Mouse (Mus musculus) gastrocnemius, postnatal 14 days (tissue): ENCODE results near the gene Klhdc7a. TPM values are rescaled to one million over a fixed set of nuclear protein-coding genes. Genes with fewer than 3 reads are reported as not detected.
"Not testable (repeated sequence)": the region's sequence is repeated elsewhere in the genome, so short reads cannot be mapped to it uniquely, and the experiment has no call there.

Experiments
- DNase-seq: peaks from one replicate; pipeline ENCODE4 v3.0.0; 2021; ENCODE audit warnings: mixed read lengths
- intact Hi-C: fragments of 180-260 bp; cut with DNase I; formaldehyde crosslinking; loops from one replicate; pipeline ENCODE4 v1.15.1; 2025; ENCODE audit warnings: low total_unique reads
- total RNA-seq, 2 experiments: library from RNA; stranded (reverse); gene quantifications; 2 replicates each; pipeline ENCODE4 v1.2.3; 2021

Gene Klhdc7a
- total RNA-seq, 2 experiments from 2014 or later, result 0.10 TPM; not detected in 1

DNA sequence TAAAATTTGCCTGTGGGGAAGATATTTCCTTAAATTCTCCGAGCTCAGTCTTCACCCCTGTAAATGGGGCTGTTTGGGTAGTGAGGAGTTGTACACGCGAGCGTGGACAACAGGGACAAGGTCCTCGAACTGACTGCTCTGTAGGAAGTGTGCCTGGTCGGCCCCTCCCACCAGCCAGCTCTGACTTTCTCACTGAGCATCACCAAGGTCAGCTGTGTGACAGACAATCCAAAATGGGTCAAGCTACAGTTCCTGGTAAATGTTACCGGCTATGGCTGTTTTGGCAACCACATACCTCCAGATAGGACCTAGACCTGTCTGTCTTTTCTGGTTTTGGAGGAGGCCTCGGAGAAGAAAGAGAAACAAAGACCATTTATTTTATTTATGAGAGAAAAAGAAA lies 6.0 kb downstream of the Klhdc7a start:
- no peak for DNase-seq
- intact Hi-C loops, result no loop called here

DNA sequence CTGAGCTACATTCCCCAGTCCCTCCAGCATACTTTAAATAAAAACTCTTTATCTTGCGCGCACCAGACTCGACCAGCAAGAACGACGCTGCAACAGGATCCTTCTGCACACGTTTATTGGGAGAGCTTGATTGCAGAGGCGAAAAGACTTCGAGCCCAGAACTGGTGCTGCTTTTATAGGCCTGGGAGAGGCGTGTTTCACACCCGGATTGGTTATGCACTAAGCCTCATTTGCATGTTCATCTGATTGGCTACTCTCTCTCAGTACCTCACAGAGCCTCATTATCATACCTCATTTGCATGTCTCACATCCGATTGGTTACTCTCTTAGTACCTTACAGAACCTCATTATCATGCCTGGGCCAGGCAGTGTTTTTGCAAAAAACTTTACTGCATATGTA lies 6.5 kb downstream of the Klhdc7a start:
- intact Hi-C loops, result not testable (repeated sequence)

DNA sequence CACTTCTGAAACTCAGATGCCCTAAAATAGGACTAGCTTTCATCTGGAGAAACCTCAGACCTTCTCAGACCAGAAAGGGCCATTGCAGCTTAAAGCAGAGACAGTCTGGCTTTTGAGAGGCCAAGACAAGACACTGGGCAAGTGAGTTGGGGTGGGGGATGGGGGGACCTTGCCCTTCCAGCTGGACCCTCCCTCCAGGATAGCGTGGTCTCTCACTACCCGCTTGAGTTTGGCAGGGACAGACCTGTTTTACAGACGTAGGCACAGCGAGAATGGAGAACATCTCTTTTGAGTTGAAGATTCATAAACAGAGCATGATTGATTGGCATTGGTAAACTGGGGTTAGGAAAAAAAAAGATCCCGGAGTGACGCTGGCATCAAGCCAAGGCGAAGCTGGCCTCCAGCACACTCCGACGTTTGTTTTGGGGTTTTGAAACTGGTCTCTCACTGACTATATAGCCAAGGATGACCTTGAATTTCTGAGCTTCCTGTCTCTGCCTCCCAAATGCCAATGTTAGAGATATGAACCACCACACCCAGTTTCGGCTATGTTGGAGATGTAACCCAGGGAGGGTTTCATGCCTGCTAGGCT lies 7.0 kb downstream of the Klhdc7a start:
- intact Hi-C loops, result no loop called here
- no peak for DNase-seq

More for the DNA sequence above, 6.5 kb downstream of the Klhdc7a start:
- not testable (repeated sequence) for DNase-seq

DNA sequence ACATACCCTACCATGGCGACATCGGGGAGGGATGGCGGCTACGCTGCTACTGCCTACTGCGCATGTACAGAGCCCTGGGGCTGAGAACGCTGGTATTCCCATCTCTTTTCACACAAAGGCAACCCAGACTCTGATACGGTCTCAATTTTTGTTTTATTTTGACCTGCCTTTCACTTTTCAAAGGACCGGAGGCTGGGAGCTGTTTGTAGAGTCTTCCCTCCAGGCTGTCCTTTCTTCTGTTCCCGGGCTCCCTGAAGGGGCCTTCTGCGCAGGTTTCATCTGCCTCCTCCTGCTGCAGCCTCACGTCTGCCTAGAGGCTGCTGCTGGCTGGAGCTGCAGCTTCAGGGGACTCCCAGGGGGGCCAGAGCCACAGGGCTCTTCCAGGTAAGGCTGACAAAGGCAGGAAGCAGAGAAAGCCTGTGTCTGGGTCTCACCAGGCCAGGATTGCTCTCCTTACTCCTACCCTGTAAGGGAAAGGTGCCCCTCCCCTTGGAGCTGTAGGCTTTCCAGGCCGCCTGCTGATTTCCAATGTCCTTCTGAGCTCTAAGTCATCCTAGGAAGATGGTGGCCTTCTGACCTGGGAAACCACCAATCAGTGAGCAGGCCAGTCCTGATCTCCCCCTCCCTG lies 7.6 kb downstream of the Klhdc7a start:
- DNase-seq, result no peak
- intact Hi-C loops, result no loop called here

DNA sequence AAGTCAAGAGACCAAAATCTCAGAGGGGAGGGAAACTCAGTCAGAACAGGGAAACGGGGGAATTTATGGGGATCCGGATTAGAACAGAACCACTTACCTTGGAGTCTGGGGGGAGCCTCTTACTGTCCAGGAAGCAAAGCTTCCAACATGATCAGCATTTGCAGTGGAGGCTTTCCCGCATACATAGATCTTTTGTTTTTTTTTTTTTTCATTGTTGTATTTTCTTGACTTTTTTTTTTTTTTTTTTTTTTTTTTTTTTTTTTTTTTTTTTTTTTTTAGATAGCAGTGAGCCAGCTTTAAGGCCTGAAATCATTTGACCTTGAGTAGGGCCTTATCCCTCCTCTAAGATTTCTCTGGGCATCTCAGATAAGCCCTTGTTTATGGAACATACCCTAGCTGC lies 8.6 kb downstream of the Klhdc7a start:
- intact Hi-C loops, result no loop called here
- no peak for DNase-seq

DNA sequence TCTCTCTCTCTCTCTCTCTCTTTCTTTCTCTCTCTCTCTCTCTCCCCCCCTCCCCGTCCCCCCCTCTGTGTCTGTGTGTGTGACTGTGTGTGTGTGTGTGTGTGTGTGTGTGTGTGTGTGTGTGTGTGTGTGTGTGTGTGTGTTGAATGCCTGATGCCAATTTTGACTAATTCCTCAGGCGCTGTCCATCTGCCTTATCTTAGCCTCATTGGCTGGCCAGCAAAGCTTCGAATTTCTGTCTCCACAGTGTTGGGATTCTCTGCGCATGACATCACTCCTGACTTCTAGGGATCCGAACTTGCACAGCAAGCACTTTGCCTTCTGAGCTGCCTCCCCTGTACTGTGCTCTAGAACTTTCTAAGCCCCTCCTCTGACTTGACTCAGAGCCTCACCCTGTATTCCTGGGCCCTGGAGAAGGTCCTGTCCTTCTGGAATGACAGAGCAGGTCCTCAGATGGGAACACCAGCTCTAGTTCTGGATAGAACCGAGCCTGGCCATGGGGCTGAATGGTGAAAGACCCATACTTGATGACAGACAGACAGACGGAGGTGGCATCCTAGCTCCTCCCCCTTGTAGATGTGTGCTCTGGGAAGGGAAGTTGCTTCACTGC lies 16.8 kb downstream of the Klhdc7a start:
- no peak for DNase-seq
- intact Hi-C loops, result no loop called here

DNA sequence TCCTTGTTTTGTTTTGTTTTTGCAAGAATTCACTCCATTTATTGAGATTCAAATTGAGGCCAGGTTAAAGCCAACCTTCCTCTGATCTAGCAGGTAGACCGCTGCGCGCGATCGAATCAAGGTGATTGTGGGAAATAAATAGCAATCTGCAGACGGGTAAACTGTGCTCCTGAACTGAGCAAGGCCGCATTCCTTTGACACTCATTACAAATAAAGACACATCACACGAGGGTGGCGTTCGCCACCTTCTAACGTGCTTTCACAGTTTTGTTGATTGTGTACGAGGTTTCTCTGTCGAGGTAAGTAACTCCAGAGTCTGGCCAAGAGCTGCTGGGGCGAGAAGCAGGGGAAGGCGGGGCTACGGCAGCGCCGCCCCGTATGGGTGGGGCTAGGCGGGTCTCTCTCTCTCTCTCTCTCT lies 17.4 kb downstream of the Klhdc7a start:
- intact Hi-C loops, result no loop called here
- no peak for DNase-seq

DNA sequence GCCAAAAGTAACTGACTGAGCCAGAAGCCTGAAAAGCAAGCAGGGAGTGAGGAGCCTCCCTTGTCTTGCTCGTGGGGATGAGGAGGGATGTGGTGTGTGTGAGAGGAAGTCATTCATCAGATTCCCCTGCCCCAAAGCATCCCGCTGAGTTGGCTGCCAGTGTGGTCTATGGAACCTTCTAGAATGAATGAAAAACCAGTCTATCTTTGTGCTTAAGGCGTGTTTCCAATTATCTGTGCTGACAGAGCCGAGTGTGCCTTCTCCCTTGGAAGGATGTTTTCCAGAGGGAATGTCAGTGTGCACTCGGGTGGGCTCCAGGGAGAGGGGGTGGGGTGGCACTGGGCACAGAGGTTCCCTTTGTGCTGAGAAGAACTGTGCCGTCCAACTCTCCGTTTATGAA lies 19.2 kb downstream of the Klhdc7a start:
- DNase-seq, result no peak
- intact Hi-C loops, result no loop called here

DNA sequence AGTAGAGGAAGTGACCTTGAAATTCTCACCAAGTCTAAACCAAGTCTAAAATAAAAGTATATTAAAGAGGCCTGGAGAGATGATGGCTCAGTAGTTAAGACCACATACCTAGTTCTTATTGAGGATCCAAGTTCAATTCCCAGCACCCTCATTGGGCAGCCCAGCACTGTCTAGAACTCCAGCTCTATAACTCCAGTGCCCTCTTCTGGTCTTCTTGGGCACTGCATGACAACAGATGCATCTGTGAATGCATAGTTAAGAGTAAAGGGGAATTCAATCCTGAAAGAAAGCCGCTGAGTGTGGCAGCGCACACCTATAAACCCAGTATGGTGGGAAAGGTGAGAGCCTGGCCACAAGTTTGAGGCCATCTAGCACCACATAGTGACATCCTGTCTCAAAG lies 20.5 kb downstream of the Klhdc7a start:
- no peak for DNase-seq
- intact Hi-C loops, result no loop called here

DNA sequence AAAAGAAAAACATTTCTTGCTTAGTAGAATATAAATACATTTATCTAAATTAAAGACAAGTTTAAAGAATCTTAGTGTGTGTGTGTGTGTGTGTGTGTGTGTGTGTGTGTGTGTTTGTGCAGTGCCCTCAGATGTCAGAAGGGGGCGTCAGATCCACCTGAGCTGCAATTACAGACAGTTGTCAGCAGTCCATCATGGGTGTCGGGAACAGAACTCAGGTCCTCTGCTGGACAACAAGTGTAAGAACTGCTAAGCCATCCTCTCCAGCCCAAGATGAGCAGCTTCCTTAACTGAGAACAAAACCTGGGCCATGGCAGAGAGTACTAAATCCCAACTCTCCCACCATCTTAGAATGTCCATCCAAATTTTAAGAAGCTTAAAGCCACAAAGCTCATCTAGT lies 26.0 kb downstream of the Klhdc7a start:
- intact Hi-C loops, result no loop called here
- no peak for DNase-seq

DNA sequence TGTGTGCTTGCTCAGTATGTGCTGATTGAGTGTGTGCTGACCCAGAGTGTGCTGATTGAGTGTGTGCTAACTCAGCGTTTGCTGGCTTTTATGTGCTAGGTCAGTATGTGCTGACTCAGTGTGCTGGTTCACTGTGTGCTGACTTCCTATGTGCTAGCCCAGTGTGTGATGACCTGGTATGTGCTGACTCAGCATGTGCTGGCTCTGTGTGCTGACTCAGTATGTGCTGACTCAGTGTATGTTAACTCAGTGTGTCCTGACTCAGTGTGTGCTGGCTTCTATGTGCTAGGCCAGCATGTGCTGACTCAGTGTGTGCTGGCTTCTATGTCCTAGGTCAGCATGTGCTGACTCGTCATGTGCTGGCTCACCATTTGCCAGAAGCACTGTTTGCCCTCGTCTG lies 32.3 kb downstream of the Klhdc7a start:
- intact Hi-C loops, result no loop called here
- no peak for DNase-seq

DNA sequence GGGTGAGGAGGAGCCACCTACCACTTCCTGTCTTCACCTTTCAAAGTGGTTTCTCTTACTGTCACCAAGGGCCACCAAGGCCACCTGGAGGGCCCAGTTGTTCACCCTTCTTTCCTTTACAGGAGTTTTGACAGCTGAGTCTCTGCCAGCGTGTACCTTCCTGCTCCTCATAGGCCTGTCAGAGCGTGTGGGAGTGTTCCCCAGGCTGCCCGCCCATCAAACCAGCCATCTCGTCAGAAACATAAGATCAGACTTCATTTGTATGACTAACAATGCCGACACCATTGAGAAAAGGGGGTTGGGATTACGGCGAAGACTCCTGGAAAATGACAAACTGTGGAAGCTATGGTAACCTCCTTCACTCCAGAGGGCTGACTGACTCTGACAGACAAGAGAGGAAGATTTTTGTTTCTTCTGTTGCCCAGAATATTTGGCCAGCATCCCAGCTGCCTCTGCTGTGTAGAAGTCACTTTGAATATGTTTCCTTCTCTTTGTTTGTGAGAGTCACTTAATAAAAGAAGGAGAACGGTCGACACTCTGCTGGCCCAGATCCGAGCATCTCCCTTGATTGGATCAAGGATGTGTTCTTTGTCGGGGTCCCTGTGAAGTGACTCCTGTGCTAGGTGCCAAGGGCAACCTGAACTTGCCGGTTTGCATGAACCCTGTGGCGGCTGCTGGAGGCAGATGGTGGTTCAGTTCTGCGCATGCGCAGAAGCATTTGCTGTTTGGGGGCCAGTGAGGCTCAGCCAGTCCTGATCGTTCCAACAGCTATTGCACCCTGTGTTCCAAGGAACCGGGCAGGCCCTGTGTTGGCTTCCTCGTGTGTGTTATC lies 34.6 kb downstream of the Klhdc7a start:
- intact Hi-C loops, result no loop called here
- DNase-seq, result peak; percentile 16

DNA sequence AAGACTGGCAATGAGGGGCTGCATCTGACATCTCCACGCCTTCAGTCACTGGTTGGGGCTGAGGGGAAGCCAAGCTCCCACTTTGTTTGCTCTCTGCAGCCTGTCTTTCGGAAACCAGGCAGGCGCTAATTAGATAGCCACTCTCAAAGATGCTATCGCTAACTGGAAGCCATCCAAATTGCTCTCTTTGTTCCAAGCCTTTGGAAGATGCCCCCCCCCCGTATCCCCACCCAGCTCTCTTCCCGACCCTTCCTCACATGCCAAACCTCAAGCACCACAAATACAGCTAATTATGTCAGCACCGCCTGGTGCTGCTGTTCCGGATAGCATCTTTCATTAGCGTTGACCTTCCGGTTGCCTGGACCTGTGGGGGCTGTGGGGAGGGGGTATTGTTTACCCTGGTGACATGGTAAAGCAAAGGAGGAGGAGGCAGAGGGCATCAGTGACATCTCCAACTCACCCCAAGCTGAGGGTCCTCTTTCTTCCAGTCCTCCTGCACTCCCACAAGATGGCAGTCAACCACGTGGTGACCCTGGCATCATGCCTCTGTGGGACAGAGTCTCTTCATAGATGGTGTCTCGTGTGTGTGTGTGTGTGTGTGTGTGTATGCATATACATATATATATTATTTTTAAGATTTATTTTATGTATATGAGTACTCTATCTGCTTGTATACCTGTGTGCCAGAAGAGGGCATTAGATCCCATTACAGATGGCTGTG lies 35.9 kb downstream of the Klhdc7a start:
- DNase-seq, result no peak
- intact Hi-C loops, result no loop called here

DNA sequence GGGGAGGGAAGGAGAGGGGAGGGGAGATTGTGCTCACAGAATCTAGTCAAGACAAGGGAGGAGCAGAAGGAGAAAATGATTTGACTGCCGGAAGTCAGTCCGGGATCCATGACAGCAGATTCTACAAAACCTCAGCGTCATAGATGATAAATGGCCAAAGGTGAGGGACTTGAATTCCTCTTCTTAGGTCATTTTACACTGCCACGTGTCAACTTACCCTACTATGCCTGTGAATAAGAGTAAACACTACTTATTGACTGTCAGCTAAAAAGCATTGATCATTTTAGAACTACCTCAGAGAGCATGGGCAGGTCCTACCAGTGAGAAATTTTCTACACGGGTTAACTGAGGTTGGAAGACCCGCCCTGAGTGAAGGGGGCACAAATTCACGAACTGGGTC lies 36.9 kb downstream of the Klhdc7a start:
- DNase-seq, result no peak
- intact Hi-C loops, result no loop called here

DNA sequence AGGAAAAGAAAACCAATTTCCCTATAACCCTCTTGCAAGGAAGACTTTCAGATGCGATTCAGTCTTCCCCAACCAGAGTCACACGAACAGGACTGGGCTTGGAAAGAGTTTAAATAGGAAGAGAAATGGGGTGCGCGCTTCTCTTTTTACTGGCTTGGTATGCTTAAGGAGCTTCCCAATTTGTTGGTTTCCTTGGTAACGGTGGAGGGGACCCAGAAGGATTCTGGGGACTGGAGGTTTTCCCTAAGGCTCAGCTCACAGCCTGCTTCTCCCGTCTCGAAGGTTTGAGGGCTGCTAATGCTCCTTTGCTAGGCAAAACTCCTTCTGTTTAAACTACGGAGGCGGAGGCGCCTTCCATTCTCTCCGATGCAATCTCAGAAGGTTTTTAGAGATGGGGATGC lies 41.7 kb downstream of the Klhdc7a start:
- intact Hi-C loops, result no loop called here
- DNase-seq, result no peak

DNA sequence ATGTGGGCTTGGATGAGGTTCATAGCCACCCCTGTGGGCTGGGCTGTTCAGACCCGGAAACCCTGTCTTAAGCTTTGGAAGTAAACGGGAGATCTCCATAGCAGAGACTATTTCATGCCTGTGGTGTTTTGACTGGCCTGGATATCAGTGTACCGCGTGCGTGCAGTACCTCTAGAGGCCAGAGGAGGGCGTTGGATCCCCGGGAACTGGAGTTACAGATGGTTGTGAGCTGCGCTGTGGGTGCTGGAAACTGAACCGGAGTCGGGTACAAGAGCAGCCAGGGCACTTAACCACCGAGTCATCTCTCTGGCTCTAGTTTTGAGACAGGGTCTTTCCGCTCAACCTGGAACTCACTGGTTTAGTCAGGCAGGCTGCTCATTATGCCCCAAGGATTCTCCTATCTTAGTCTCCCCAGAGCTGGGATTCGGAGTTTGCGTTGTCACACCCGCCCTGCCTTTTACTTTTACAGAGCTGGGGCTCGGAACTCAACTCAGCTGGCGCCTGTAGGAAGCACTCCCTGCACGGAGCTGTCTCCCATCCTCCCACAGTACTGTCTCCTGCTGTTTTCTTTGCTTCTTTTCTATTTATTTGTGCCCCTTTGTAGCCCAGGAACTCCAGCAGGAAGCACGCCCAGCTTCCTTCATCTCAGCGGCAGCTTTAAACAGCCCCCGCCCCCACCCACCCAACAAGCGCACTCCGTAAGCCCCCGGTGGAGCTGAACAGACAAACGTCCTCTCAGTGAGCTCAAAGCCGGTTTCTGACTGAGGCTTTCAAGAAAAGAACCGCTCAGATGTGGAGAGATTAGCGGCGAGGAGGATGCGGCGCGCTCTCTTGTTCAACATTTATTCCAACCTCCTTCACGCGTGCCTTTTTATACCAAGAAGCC lies 42.3 kb downstream of the Klhdc7a start:
- intact Hi-C loops, result no loop called here

DNA sequence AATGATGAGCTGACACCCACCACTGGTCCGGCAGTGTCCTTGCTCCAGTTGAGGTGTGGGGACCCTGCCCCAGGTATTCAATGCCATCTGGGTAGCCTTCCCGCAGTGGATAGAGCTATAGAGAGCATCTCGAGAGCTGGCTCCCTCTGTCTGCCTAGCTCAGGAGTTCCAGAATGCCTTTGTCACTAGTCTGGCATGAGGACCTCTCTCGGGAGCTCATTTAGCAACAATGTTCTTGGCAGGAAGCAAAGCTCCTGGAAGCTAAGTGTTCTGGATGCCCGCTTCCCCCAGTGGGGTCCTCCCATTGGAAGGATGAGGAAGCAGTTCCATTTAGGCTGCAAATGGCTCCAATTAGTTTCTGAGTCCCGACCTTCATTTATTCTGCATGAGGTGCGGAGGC lies 51.1 kb downstream of the Klhdc7a start:
- intact Hi-C loops, result no loop called here
- DNase-seq, result no peak

More for the DNA sequence above, 42.3 kb downstream of the Klhdc7a start:
- DNase-seq, result no peak
